Comparison of ENCODE assay signal across 21 mouse cellular contexts in genomic region chr11:120889216-120889615, GRCm38 (mm10). TPM values are rescaled to one million over a fixed set of nuclear protein-coding genes. Genes with fewer than 3 reads are reported as not detected.
DNase-seq lines count a peak whose midpoint lies in the region; ATAC-seq and TF ChIP-seq lines count a peak whose summit lies in the region.
"Had no signal": no experiment of that assay in that cellular context is flagged by ENCODE, and none has a peak within 500 bp of the region (broad histone marks: within the 10 kb centered on the region; RNA-seq: fewer than 3 reads in every experiment).

No protein-coding gene starts in this region.

- 55% methylated on average over 3 of the region's 3 CpGs for WGBS in stomach, embryonic 16.5 days

- peaks cover 3% of the 10 kb centered on the region; the same call in 1 of the 2 replicates for H3K9me3 ChIP-seq in stomach, embryonic 16.5 days (replicated peaks; ENCODE audit: control insufficient read depth, low read length)
- H3K9me3 ChIP-seq: embryonic facial prominence, embryonic 13.5 days; forebrain, embryonic 15.5 days; hindbrain, embryonic 15.5 days had no signal

- peak overlapping the region; percentile 28; the same call in 1 of the 2 replicates for H3K27ac ChIP-seq in layer of hippocampus, adult 2 months
- H3K27ac ChIP-seq in stomach, embryonic 16.5 days (ENCODE audit: low read length), result peak overlapping the region; percentile 66; the same call in 1 of the 2 replicates
- H3K27ac ChIP-seq: embryonic facial prominence, embryonic 13.5 days; forebrain, embryonic 15.5 days; hindbrain, embryonic 15.5 days; liver, embryonic 13.5 days had no signal

- ATAC-seq in stomach, embryonic 16.5 days (ENCODE audit: insufficient read depth, low FRiP score), result peak; percentile 82; the same call in 1 of the 2 replicates
- ATAC-seq in activated CD4-positive, CD25-positive, alpha-beta regulatory T cell, adult 4 months, result no peak
- ATAC-seq: forebrain, embryonic 15.5 days had no signal

- TF ChIP-seq CTCF in layer of hippocampus, adult 2 months (conservative IDR thresholded peaks at IDR 0.05), result no peak

- no peak overlapping the region for H3K4me3 ChIP-seq in layer of hippocampus, adult 2 months
- no peak overlapping the region for H3K4me3 ChIP-seq in stomach, embryonic 16.5 days (replicated peaks; ENCODE audit: low read length)
- H3K4me3 ChIP-seq: embryonic facial prominence, embryonic 13.5 days; forebrain, embryonic 15.5 days; hindbrain, embryonic 15.5 days; liver, embryonic 13.5 days had no signal

- H3K36me3 ChIP-seq in stomach, embryonic 16.5 days (ENCODE audit: control insufficient read depth, insufficient read depth, low read length), result peaks cover 11% of the 10 kb centered on the region; the same call in 1 of the 2 replicates

- H3K4me1 ChIP-seq in stomach, embryonic 16.5 days (ENCODE audit: control insufficient read depth, insufficient read depth, low read length), result no peaks in the 10 kb centered on the region; the same call in 1 of the 2 replicates
- H3K4me1 ChIP-seq: embryonic facial prominence, embryonic 13.5 days; forebrain, embryonic 15.5 days; hindbrain, embryonic 15.5 days; liver, embryonic 13.5 days had no signal

- no peak overlapping the region for H3K9ac ChIP-seq in stomach, embryonic 16.5 days (ENCODE audit: low read length)
- H3K9ac ChIP-seq: embryonic facial prominence, embryonic 13.5 days; forebrain, embryonic 15.5 days; hindbrain, embryonic 15.5 days; liver, embryonic 13.5 days had no signal

- H3K4me2 ChIP-seq in stomach, embryonic 16.5 days (ENCODE audit: low read depth, low read length), result no peak overlapping the region
- H3K4me2 ChIP-seq: embryonic facial prominence, embryonic 13.5 days; forebrain, embryonic 15.5 days; heart, embryonic 11.5 days; hindbrain, embryonic 15.5 days; liver, embryonic 13.5 days; midbrain, embryonic 11.5 days had no signal

- no peaks in the 10 kb centered on the region for H3K27me3 ChIP-seq in stomach, embryonic 16.5 days (ENCODE audit: control insufficient read depth, insufficient read depth, low read length)
- H3K27me3 ChIP-seq: embryonic facial prominence, embryonic 13.5 days; forebrain, embryonic 15.5 days; hindbrain, embryonic 15.5 days; liver, embryonic 13.5 days had no signal

- DNase-seq in cerebellum, postnatal 10 days, result peak; percentile 31 to 38
- DNase-seq in cerebellum, postnatal 36 days, result no peak
- DNase-seq in layer of hippocampus, adult 2 months (ENCODE audit: low spot score in 2 of 2), result no peak
- DNase-seq in layer of hippocampus, adult 9-10 months (ENCODE audit: low spot score), result no peak
- DNase-seq in lung, postnatal 14 days, result peak; percentile 66
- no peak for DNase-seq in right cerebral cortex, postnatal 25 days
- DNase-seq: adrenal gland, postnatal 10 days; cerebellum, adult 9-10 months; heart, adult 11 months; kidney, adult 8-10 months; kidney, postnatal 36 days; layer of hippocampus, adult 9-11 months; liver, embryonic 13.5 days; spleen, adult 18-20 months had no signal

RNA-seq across cellular contexts. Expression of gene Ccdc57, which starts 43.5 kb away (rescaled TPM):
- 1 to 10 TPM; 8.4 to 8.7 TPM for total RNA-seq in layer of hippocampus, adult 2 months (2021)
- polyA plus RNA-seq in stomach, embryonic 16.5 days (2015; fragmentation: Nextera tagmentation; extraction: Ambion mirVana), result 5.2 and 5.3 TPM in 2 replicates
- under 1 TPM; 0.41 to 0.46 TPM for polyA plus RNA-seq in activated CD4-positive, CD25-positive, alpha-beta regulatory T cell, adult 4 months (2017; shearing (Covaris generic))

RNA-seq across cellular contexts. Expression of gene Slc16a3, which starts 59.1 kb away (rescaled TPM):
- 1 to 10 TPM; 1.6 to 1.9 TPM for total RNA-seq in layer of hippocampus, adult 2 months (2021)
- polyA plus RNA-seq in stomach, embryonic 16.5 days (2015; fragmentation: Nextera tagmentation; extraction: Ambion mirVana), result 53.5 and 64.3 TPM in 2 replicates
- 1 to 10 TPM; 3.8 to 4.0 TPM for polyA plus RNA-seq in activated CD4-positive, CD25-positive, alpha-beta regulatory T cell, adult 4 months (2017; shearing (Covaris generic))

Comparison
In these comparisons a context has a peak if more than half of its experiments do, and no peak if none do; other contexts are left out.
1. DNase-seq: peak in cerebellum, postnatal 10 days (2 of 2) and lung, postnatal 14 days (single experiment); none in cerebellum, postnatal 36 days (0 of 2), layer of hippocampus, adult 2 months (0 of 2), layer of hippocampus, adult 9-10 months (single experiment) and right cerebral cortex, postnatal 25 days (single experiment).
2. RNA of gene Slc16a3, which starts 59.1 kb away (polyA plus RNA-seq): 53.5 to 64.3 TPM in stomach, embryonic 16.5 days; 3.8 to 4.0 TPM in activated CD4-positive, CD25-positive, alpha-beta regulatory T cell, adult 4 months; every median in the first group is over 10 times any median in the second.